Mouse (Mus musculus): ENCODE measurements around the gene Irf4.

Irf4 gene

DNA sequence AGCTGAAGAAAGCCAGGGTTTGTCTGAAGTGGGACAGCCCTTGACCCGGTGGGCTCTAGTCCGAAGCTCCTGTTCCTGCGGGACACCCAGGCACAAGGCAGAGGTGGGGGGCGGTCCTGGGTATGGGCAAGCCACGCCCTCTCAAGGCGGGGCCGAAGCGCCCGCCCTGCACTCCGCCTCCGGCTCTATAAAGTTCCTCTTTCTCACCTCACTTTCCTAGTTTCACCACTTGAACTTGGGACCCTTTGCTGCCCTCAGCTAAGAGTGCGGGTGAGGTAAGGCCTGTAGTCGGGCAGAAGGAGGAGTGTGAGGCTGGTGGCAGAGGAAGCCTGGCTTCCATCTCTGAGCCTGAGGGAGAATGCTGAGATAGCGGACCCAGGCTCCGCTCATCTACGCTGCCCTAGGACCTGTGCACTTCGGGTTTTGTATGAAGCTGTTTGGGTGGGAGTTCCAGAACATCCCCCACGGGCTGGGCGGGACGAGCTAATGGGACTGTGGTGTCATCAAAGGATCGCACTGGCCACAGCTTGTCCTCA, at the start of gene Irf4:
Gene Irf4, plus strand, starts transcription at position 206 of the 536 bp plus-strand sequence.
- no peak for DNase-seq (ENCODE audit: low read depth, low spot score)

GRCm38 (mm10) chr13:30702695-30703094, 46.3 kb upstream of the Irf4 start:
- no peak for DNase-seq (ENCODE audit: low read depth, low spot score)

GRCm38 (mm10) chr13:30704246-30705095, 44.6 kb upstream of the Irf4 start:
- no peak for DNase-seq (ENCODE audit: low read depth, low spot score)

- no peak for DNase-seq (ENCODE audit: low read depth, low spot score)
These were observed 38.0 kb upstream of the Irf4 start for GRCm38 (mm10) chr13:30711066-30711465.

GRCm38 (mm10) chr13:30711711-30712110, 37.3 kb upstream of the Irf4 start:
- DNase-seq (ENCODE audit: low read depth, low spot score), result no peak

GRCm38 (mm10) chr13:30712280-30712679, 36.7 kb upstream of the Irf4 start:
- DNase-seq (ENCODE audit: low read depth, low spot score), result no peak

- no peak for DNase-seq (ENCODE audit: low read depth, low spot score)
These were observed 35.4 kb upstream of the Irf4 start for GRCm38 (mm10) chr13:30713621-30714020.

GRCm38 (mm10) chr13:30714552-30714951, 34.5 kb upstream of the Irf4 start:
- DNase-seq (ENCODE audit: low read depth, low spot score), result no peak

DNA sequence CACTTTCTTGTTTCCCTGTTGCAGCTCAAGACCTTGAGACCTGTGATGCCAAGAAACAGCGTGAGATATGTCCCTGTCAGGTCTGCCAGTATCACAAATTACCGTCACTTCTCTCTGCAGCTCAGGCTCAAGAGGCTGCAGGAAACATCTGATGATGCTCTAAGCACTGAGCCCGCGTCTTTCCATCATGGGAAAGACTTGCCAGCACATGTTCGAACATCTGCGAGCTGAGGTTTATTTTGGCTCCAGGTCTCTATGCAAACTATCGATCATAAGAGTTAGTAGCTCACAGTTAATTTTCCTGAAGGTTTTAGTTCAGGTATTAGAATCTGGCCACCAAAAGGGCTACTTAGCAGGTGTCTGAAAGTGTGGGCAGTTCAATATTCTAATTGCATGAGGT, 34.0 kb upstream of the Irf4 start:
- no peak for DNase-seq (ENCODE audit: low read depth, low spot score)

GRCm38 (mm10) chr13:30715573-30715972, 33.5 kb upstream of the Irf4 start:
- no peak for DNase-seq (ENCODE audit: low read depth, low spot score)

DNA sequence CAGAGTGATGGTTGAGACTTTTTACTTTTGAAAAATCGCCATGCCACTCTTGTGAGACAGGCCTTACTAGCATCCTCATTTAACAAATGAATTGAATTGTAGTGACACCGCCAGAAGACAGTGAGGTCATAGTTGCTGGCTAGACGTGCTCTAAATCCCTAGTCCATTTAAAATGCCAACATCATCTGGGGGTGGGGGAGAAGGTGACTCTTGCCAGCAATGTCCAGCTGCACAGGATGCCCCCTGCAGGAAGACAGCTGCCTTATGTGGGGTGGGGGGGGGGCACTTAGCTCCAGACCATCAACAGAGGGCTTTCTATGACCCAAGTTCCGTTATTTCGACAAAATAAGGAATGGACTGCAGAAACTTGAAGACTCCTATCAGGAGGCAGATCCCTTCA, 32.4 kb upstream of the Irf4 start:
- no peak for DNase-seq (ENCODE audit: low read depth, low spot score)

GRCm38 (mm10) chr13:30722601-30723000, 26.4 kb upstream of the Irf4 start:
- DNase-seq (ENCODE audit: low read depth, low spot score), result no peak

DNA sequence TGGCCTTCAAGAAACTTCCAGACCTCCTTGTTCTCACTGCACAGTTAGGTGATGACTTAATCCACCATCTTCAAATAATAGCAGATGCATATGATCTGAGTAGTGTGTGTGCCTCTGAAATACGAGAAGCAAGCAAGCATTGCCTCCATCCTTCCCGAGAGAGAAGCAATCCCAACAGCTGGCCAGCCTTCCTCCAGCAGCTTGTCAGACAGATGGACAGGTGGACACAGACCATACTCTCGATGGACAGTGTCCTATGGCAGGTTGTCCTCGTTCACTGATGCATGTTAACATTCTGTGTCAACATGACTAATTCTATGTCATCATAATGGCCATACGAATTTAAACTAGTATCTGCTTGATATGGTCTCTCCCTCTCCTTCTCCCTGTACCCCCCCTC, 25.8 kb upstream of the Irf4 start:
- DNase-seq (ENCODE audit: low read depth, low spot score), result no peak

GRCm38 (mm10) chr13:30723858-30724257, 25.2 kb upstream of the Irf4 start:
- no peak for DNase-seq (ENCODE audit: low read depth, low spot score)

- no peak for DNase-seq (ENCODE audit: low read depth, low spot score)
These were observed 24.2 kb upstream of the Irf4 start for GRCm38 (mm10) chr13:30724691-30725271.

DNA sequence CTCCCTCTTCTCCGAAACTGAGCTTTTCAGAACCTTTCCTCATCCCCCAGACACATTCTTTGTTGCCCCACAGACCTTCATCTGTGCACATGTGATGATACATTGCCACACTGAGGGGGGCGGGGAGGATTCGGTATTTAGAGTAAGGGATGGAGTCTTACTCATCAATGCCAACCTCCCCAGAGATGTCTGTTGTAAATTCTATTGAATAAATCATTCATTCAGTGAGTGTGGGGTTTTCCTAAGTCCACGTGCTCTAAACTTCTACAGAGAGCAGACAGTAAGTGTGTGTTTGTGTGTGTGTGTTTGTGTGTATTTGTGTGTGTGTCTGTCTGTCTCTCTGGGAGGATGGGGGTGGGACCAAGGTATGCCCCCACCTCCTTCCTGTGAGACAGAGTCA, 22.1 kb upstream of the Irf4 start:
- no peak for DNase-seq (ENCODE audit: low read depth, low spot score)

- no peak for DNase-seq (ENCODE audit: low read depth, low spot score)
These were observed 20.9 kb upstream of the Irf4 start for GRCm38 (mm10) chr13:30728155-30728554.

DNA sequence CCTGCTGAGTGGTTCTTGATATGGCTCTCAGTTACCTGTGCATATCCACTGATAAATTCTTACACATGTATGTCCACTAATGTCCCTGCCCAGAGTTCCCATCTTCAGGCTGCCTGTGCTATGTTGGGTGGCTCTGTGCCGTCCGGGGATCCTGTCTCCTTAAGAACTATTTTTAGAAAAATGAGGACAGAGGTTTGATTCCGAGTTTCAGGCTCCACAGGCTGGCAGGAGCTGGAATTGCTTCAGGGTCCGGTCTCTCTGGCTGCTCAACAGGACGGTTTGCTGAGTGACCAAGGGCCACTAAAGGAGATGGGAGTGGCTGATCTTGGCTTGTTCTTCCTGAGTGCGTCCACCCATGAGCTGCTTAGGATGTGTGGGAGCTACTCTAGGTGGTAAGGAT, 19.8 kb upstream of the Irf4 start:
- no peak for DNase-seq (ENCODE audit: low read depth, low spot score)

GRCm38 (mm10) chr13:30730104-30730793, 18.8 kb upstream of the Irf4 start:
- no peak for DNase-seq (ENCODE audit: low read depth, low spot score)

DNA sequence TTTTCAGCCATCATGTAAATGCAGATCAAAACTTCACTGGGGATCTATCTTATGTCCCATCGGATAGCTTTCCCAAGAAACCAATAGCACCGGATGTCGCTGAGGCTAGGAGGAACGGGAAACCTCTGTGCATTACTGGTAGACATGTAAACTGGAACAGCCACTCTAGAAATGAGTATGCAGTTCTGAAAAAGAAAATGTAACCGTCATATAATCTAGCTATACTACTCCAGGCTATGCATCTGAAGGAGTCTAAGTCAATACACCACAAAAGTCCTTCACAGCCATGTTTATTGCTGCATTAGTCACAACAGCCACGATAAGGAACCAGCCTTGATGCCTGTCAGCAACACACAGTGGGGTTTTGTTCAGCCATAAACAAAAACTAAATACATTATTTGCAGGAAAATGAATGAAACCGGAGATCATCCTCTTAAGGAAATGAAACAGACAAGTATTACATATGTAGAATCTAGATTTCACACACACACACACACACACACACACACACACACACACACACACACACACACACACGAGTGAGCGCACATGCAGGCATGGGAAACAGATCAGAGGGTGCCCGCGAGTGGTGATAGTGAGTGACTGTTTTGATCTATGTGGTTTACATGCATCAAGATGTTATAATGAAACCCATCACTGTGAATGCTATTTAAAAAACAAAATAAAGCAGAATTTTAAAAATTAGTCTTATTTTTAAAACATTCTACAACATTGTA, 16.1 kb upstream of the Irf4 start:
- DNase-seq (ENCODE audit: low read depth, low spot score), result no peak

- no peak for DNase-seq (ENCODE audit: low read depth, low spot score)
These were observed 12.3 kb upstream of the Irf4 start for GRCm38 (mm10) chr13:30736721-30737120.

DNA sequence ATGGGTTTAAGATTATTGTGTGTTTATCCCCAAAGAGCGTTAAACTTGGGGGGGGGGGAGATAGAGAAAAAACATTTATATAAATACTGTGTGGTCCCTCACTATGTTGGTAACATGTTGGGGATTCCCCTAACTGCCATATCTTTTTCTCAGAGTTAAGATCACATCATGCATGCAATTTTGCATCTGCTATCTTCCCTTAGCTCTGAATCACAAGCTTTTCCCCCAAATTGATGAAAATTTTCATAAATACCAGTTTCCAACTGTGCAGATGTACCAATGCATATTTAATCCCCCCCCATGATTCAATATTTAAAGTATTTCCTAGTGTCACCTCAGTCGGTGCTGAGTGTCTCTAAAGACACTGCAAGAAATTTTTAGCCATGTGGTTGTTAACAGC, 11.8 kb upstream of the Irf4 start:
- DNase-seq (ENCODE audit: low read depth, low spot score), result no peak

Measured in brain, embryonic 18.5 days (tissue).